Mouse (Mus musculus): ENCODE measurements at regions not wholly inside any gene's neighbourhood (a gene's known extent, or its start where the extent isn't known, plus 50 kb on each side); places are given as distances from the start of the nearest gene placed in this dataset.
"Not testable (repeated sequence)": the region's sequence is repeated elsewhere in the genome, so short reads cannot be mapped to it uniquely, and the experiment has no call there.

- Histone ChIP-seq H3K9me3 (ENCODE audit: control insufficient read depth, low read length) (no peaks in the 10 kb centered on the region), H3K4me3 (ENCODE audit: low read length) (no peak overlapping the region), H3K27me3 (replicated peaks; ENCODE audit: control insufficient read depth, insufficient read depth, low read length) (no peaks in the 10 kb centered on the region), H3K27ac (ENCODE audit: low read length) (no peak overlapping the region), H3K36me3 (ENCODE audit: control insufficient read depth, insufficient read depth, low read length) (no peaks in the 10 kb centered on the region), H3K9ac (ENCODE audit: low read depth, low read length) (no peak overlapping the region), H3K4me2 (ENCODE audit: low read depth, low read length) (no peak overlapping the region), H3K4me1 (ENCODE audit: control insufficient read depth, insufficient read depth, low read length) (no peaks in the 10 kb centered on the region)
- no peak for ATAC-seq
- WGBS, result 90% methylated on average over 2 of the region's 2 CpGs
Measured at GRCm38 (mm10) chr3:4893108-4893507, 857.5 kb upstream of the Gm8797 start.

GRCm38 (mm10) chr3:4895811-4896210 lies 854.8 kb upstream of the Gm8797 start:
- 80% methylated on average over 2 of the region's 2 CpGs for WGBS
- Histone ChIP-seq H3K27ac (ENCODE audit: low read length) (no peak overlapping the region), H3K4me3 (ENCODE audit: low read length) (no peak overlapping the region), H3K36me3 (ENCODE audit: control insufficient read depth, insufficient read depth, low read length) (no peaks in the 10 kb centered on the region), H3K9ac (ENCODE audit: low read depth, low read length) (no peak overlapping the region), H3K4me1 (ENCODE audit: control insufficient read depth, insufficient read depth, low read length) (no peaks in the 10 kb centered on the region), H3K4me2 (ENCODE audit: low read depth, low read length) (no peak overlapping the region), H3K27me3 (replicated peaks; ENCODE audit: control insufficient read depth, insufficient read depth, low read length) (no peaks in the 10 kb centered on the region), H3K9me3 (ENCODE audit: control insufficient read depth, low read length) (no peaks in the 10 kb centered on the region)
- ATAC-seq, result no peak

GRCm38 (mm10) chr3:4907556-4907955 lies 843.0 kb upstream of the Gm8797 start:
- H3K4me3 ChIP-seq (ENCODE audit: low read length), result not testable (repeated sequence)

GRCm38 (mm10) chr3:4930731-4931130 lies 819.9 kb upstream of the Gm8797 start:
- H3K9ac ChIP-seq (ENCODE audit: low read depth, low read length); H3K9me3 ChIP-seq (ENCODE audit: control insufficient read depth, low read length); ATAC-seq; H3K27ac ChIP-seq (ENCODE audit: low read length); H3K36me3 ChIP-seq (ENCODE audit: control insufficient read depth, insufficient read depth, low read length); H3K4me1 ChIP-seq (ENCODE audit: control insufficient read depth, insufficient read depth, low read length); H3K27me3 ChIP-seq (replicated peaks; ENCODE audit: control insufficient read depth, insufficient read depth, low read length); H3K4me2 ChIP-seq (ENCODE audit: low read depth, low read length); H3K4me3 ChIP-seq (ENCODE audit: low read length): not testable (repeated sequence)
- WGBS, result 88% methylated on average over 3 of the region's 3 CpGs

More at GRCm38 (mm10) chr3:4907556-4907955, 843.0 kb upstream of the Gm8797 start:
- not testable (repeated sequence) for H3K4me2 ChIP-seq (ENCODE audit: low read depth, low read length); H3K9me3 ChIP-seq (ENCODE audit: control insufficient read depth, low read length); H3K27ac ChIP-seq (ENCODE audit: low read length); ATAC-seq; H3K36me3 ChIP-seq (ENCODE audit: control insufficient read depth, insufficient read depth, low read length); H3K27me3 ChIP-seq (replicated peaks; ENCODE audit: control insufficient read depth, insufficient read depth, low read length); H3K4me1 ChIP-seq (ENCODE audit: control insufficient read depth, insufficient read depth, low read length); H3K9ac ChIP-seq (ENCODE audit: low read depth, low read length)
- WGBS, result 78% methylated on average over 2 of the region's 2 CpGs

DNA sequence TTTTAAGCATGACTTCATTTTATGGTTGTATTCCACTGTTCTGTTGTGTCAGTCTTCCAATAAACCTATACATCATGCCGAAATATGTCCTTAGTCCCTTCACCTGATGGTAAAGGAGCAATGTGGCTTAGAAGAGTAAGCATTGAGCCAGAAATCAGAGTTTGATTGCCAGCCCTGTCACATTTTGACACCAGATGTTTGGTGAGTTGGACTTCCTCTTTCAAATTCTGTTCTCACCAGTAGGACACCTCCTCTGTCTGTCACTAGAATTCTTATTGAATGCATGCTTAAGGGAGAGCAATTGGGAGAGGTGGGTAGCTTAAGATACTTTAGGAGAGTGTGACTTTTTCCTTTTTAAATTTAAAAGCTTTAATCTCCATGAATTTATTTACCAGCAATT lies 779.1 kb upstream of the Gm8797 start:
- WGBS, result 89% methylated on average over 1 of the region's 1 CpGs
- ATAC-seq, result no peak
- Histone ChIP-seq H3K9me3 (ENCODE audit: control insufficient read depth, low read length) (no peaks in the 10 kb centered on the region), H3K4me1 (ENCODE audit: control insufficient read depth, insufficient read depth, low read length) (no peaks in the 10 kb centered on the region), H3K4me2 (ENCODE audit: low read depth, low read length) (no peak overlapping the region), H3K27me3 (replicated peaks; ENCODE audit: control insufficient read depth, insufficient read depth, low read length) (no peaks in the 10 kb centered on the region), H3K9ac (ENCODE audit: low read depth, low read length) (no peak overlapping the region), H3K36me3 (ENCODE audit: control insufficient read depth, insufficient read depth, low read length) (no peaks in the 10 kb centered on the region), H3K4me3 (ENCODE audit: low read length) (no peak overlapping the region), H3K27ac (ENCODE audit: low read length) (no peak overlapping the region)

GRCm38 (mm10) chr3:4973278-4973677 lies 777.3 kb upstream of the Gm8797 start:
- Histone ChIP-seq H3K4me3 (ENCODE audit: low read length) (no peak overlapping the region), H3K9ac (ENCODE audit: low read depth, low read length) (no peak overlapping the region), H3K4me2 (ENCODE audit: low read depth, low read length) (no peak overlapping the region), H3K27me3 (replicated peaks; ENCODE audit: control insufficient read depth, insufficient read depth, low read length) (no peaks in the 10 kb centered on the region), H3K27ac (ENCODE audit: low read length) (no peak overlapping the region), H3K9me3 (ENCODE audit: control insufficient read depth, low read length) (no peaks in the 10 kb centered on the region), H3K4me1 (ENCODE audit: control insufficient read depth, insufficient read depth, low read length) (no peaks in the 10 kb centered on the region), H3K36me3 (ENCODE audit: control insufficient read depth, insufficient read depth, low read length) (no peaks in the 10 kb centered on the region)
- WGBS, result 76% methylated on average over 3 of the region's 3 CpGs
- no peak for ATAC-seq

GRCm38 (mm10) chr3:4973764-4974163 lies 776.8 kb upstream of the Gm8797 start:
- Histone ChIP-seq H3K36me3 (ENCODE audit: control insufficient read depth, insufficient read depth, low read length) (no peaks in the 10 kb centered on the region), H3K9me3 (ENCODE audit: control insufficient read depth, low read length) (no peaks in the 10 kb centered on the region), H3K27me3 (replicated peaks; ENCODE audit: control insufficient read depth, insufficient read depth, low read length) (no peaks in the 10 kb centered on the region), H3K4me1 (ENCODE audit: control insufficient read depth, insufficient read depth, low read length) (no peaks in the 10 kb centered on the region), H3K4me3 (ENCODE audit: low read length) (no peak overlapping the region), H3K4me2 (ENCODE audit: low read depth, low read length) (no peak overlapping the region), H3K9ac (ENCODE audit: low read depth, low read length) (no peak overlapping the region), H3K27ac (ENCODE audit: low read length) (no peak overlapping the region)
- no peak for ATAC-seq
- 74% methylated on average over 2 of the region's 2 CpGs for WGBS

- no peaks in the 10 kb centered on the region for H3K4me1 ChIP-seq (ENCODE audit: control insufficient read depth, insufficient read depth, low read length)
- WGBS, result 22% methylated on average over 1 of the region's 1 CpGs
- no peak overlapping the region for H3K9ac ChIP-seq (ENCODE audit: low read depth, low read length)
- H3K9me3 ChIP-seq (ENCODE audit: control insufficient read depth, low read length), result no peaks in the 10 kb centered on the region
- H3K4me2 ChIP-seq (ENCODE audit: low read depth, low read length), result no peak overlapping the region
- no peaks in the 10 kb centered on the region for H3K36me3 ChIP-seq (ENCODE audit: control insufficient read depth, insufficient read depth, low read length)
- no peak for ATAC-seq
- no peak overlapping the region for H3K27ac ChIP-seq (ENCODE audit: low read length)
- no peaks in the 10 kb centered on the region for H3K27me3 ChIP-seq (replicated peaks; ENCODE audit: control insufficient read depth, insufficient read depth, low read length)
- no peak overlapping the region for H3K4me3 ChIP-seq (ENCODE audit: low read length)
Measured at GRCm38 (mm10) chr3:4974659-4975058, 775.9 kb upstream of the Gm8797 start.

DNA sequence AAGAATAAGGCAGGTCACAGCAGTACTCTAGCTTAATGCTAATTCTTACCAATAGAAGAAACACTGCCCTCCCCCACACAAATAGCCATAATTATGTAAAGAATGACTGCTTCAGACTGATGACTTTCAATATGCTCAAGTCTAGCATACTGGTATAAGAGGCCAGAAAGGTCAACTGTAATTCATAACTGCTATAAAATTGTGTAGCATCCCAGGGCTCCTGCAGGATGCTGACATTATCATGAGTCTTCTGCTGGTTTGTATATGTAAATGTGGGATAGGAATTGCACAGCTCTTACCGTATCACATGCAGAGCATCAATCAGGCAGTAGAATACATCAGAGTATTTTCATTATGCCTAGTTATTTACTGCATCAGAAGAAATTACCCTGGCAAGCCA lies 774.3 kb upstream of the Gm8797 start:
- Histone ChIP-seq H3K4me1 (ENCODE audit: control insufficient read depth, insufficient read depth, low read length) (no peaks in the 10 kb centered on the region), H3K27ac (ENCODE audit: low read length) (no peak overlapping the region), H3K9me3 (ENCODE audit: control insufficient read depth, low read length) (no peaks in the 10 kb centered on the region), H3K4me3 (ENCODE audit: low read length) (no peak overlapping the region), H3K9ac (ENCODE audit: low read depth, low read length) (no peak overlapping the region), H3K27me3 (replicated peaks; ENCODE audit: control insufficient read depth, insufficient read depth, low read length) (no peaks in the 10 kb centered on the region), H3K4me2 (ENCODE audit: low read depth, low read length) (no peak overlapping the region), H3K36me3 (ENCODE audit: control insufficient read depth, insufficient read depth, low read length) (no peaks in the 10 kb centered on the region)
- 44% methylated on average over 1 of the region's 1 CpGs for WGBS
- ATAC-seq, result no peak

DNA sequence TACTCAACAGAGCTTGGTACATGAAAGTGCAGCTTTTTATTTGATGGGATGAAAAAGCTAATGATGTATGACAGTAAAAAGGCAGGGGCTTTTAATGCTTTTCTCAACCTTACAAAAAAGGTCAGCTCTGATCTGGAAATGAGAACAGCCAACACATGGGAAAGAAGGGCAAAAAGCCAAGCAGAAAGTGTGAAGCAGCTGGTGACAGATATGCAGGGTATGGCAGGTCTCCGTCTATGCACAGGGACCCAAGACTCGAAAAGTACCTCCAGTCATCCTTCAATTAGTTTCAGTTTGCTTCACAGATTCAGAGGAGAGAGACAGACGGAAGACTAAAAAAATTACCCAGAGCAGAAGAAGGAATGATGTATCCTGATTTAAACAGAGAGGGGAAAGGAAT lies 732.9 kb upstream of the Gm8797 start:
- H3K27me3 ChIP-seq (replicated peaks; ENCODE audit: control insufficient read depth, insufficient read depth, low read length), result no peaks in the 10 kb centered on the region
- no peak for ATAC-seq
- H3K4me1 ChIP-seq (ENCODE audit: control insufficient read depth, insufficient read depth, low read length), result no peaks in the 10 kb centered on the region
- H3K4me3 ChIP-seq (ENCODE audit: low read length), result no peak overlapping the region
- H3K9ac ChIP-seq (ENCODE audit: low read depth, low read length), result no peak overlapping the region
- H3K36me3 ChIP-seq (ENCODE audit: control insufficient read depth, insufficient read depth, low read length), result no peaks in the 10 kb centered on the region
- H3K9me3 ChIP-seq (ENCODE audit: control insufficient read depth, low read length), result no peaks in the 10 kb centered on the region
- no peak overlapping the region for H3K4me2 ChIP-seq (ENCODE audit: low read depth, low read length)
- no peak overlapping the region for H3K27ac ChIP-seq (ENCODE audit: low read length)
- 74% methylated on average over 3 of the region's 3 CpGs for WGBS

Data from intestine, embryonic 16.5 days (tissue).